Mouse (Mus musculus) frontal cortex, postnatal 14 days (tissue): Measurements from ENCODE around the gene Dppa2.
"Not testable (repeated sequence)": the region's sequence is repeated elsewhere in the genome, so short reads cannot be mapped to it uniquely, and the experiment has no call there.

ENCODE experiments used
- DNase-seq, 2 experiments: peaks; one replicate each; pipeline ENCODE4 v3.0.0; 2022; ENCODE audit warnings: low spot score in 2 of 2

The Dppa2 gene

DNA sequence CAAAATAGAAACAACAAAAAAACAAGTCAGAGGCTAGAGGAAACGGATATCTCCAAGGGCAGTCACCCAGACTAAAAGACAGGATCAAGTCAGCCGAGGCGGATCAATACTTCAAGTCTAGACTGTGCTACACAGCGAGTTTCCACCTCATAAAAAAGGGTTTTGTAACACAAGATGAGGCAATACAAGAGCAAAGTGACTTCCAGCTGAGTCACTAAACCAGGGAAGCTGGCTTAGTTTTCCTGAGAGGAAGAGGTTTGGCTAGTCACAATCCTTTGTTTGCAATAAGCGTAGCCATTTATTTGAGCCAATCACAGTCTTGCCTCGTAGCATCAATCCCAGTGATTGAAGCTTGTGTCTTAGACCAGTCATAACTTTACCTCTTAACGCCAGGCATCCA, at the start of gene Dppa2:
TSS of gene Dppa2 (plus strand) at position 400 of the 400 bp plus-strand sequence.
- no peak for DNase-seq

DNA sequence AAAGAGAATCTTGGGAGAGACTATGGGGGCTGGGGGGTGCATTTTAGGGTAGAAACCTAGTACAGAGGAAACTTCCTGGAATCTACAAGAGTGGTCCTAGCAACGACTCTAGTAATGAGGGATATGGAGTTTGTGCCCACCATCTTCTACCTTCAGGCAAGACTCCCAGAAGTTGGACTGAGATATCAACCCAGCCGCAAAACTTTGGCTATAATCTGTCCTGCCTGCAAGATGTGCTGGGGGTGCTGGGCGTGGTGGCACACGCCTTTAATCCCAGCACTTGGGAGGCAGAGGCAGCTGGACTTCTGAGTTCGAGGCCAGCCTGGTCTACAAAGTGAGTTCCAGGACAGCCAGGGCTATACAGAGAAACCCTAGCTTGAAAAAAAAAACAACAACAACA, 49.1 kb upstream of the Dppa2 start:
- no peak for DNase-seq

DNA sequence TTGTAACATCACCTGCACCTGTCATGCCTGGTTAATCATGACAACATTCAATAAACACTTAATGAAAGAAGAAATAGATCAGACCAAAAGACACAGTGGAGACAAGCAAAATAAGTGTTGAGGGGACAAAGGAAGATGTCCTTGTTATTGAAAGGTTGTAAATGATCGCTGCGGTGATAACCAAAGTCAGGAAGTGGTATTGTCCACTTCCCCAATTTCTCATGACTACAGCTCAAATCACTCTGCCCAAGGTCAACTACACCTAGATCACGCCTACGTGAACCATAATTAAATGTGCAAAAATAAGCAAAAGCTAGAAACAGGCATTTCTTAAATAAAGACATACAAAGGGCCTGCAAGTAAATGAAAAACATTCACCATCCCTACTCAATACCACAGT, 44.2 kb upstream of the Dppa2 start:
- no peak for DNase-seq

GRCm38 (mm10) chr16:48262901-48263300, 40.8 kb upstream of the Dppa2 start:
- no peak for DNase-seq

- no peak for DNase-seq
Observed at GRCm38 (mm10) chr16:48265856-48266255, 37.9 kb upstream of the Dppa2 start.

DNA sequence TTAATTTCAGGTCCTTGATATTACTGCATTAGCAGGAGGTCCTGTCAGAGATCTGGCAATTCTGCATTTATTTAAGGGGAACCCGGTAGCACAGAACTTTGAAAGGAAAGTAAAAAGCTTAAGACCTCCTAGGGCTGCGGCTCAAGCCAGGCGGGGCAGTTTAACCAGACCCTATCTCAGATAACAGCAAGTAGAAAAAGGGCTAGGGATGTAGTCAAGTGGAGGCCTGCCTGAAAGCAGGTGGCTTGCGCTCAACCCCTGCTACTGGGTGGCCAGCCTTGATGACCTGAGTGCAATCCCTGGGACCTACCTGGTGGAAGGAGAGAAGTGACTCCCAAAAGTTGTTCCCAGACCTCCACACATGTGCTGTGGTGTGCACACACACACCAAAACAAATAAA, 26.8 kb upstream of the Dppa2 start:
- DNase-seq, result no peak

DNA sequence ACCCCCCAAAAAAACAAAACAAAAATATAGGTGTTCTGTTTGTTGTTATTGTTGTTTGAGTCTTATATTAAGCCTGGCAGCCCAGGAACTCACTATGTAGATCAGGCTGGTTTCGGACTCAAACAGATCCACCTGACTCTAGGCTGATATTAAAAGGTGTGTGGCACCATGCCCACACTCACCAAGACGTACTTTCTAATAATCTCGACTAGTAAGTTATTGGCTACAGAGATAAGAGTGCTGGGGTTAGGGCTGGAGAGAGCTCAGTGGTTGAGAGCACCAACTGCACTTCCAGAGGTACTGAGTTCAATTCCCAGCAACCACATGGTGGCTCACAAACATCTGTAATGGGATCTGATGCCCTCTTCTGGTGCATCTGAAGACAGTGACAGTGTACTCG, 22.8 kb upstream of the Dppa2 start:
- no peak for DNase-seq

DNA sequence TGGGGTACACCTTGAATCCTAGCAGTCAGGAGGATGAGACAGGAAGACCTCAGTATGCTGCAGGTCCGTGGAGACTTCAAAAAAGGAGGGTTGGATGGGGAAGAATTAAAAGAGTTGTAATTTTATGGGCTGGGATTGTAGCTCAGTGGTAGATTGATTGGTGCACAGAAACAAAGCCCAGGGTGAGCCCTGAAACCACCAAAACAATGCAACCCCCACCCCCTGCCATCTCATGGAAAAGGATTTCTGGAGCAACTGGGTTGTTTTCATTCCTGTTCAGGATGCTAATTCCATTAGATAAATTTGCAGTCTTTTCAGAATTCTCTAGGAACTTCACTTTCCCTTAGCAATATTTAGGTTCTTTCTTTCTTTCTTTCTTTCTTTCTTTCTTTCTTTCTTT, 20.9 kb upstream of the Dppa2 start:
- DNase-seq, result no peak

DNA sequence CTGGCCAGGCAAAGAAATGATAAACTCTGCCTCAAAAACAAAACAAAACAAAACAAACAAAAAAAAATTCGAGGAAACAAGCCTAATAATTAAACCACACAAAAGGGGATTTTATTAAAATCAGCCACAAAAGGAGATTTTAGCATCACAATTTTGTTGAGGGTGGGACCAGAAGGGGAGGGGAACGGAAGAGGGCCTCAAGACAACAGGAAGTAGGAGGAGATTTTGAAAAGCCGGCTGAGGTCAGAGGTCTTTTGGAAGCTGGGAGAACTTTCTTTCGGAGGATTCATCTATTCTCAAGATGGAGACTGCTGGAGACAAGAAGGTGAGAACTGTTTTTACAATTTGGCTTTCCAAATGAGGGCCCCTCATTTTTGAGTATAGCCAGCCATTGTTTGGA, 20.2 kb upstream of the Dppa2 start, which contains the start of gene Dppa4:
TSS of gene Dppa4 (plus strand) at position 217 of the 400 bp plus-strand sequence.
- DNase-seq, result no peak

- no peak for DNase-seq
Observed at GRCm38 (mm10) chr16:48285517-48285916, 18.2 kb upstream of the Dppa2 start.

DNA sequence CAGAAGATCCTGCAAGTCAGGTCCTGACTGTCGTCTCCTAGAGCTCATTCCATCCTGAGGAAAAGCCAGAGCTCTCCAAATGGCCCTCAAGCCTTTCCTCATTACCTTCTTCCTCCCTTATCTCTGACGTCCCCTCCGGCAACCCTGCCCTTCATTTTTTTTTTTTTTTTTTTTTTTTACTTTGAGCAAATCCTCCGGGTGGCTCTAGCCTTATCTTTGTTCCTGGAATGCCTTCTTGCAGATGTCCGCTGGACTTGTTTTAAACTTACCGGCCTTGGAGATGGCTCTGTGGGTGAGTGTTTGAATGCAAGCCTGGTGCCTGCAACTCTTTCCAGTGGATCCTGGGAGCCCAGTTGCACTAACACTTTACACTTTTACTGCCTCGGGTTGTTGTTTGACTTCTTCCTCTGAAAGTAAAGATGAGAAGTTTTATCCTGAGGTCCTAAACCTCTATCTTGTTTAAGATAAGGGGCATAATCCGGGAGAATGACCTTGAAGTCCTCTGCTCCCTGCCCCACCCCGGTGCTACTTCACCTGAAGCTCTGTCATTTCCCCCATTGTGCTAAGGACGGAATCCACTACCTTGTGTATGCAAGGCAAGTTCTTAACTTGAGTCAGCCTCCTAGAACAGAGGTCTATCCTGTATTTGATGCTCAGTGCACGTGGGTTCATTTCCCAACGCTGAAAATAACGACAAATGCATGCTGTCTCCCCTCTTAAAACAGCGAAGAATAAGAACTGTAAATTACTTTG, 6.1 kb upstream of the Dppa2 start:
- no peak for DNase-seq

DNA sequence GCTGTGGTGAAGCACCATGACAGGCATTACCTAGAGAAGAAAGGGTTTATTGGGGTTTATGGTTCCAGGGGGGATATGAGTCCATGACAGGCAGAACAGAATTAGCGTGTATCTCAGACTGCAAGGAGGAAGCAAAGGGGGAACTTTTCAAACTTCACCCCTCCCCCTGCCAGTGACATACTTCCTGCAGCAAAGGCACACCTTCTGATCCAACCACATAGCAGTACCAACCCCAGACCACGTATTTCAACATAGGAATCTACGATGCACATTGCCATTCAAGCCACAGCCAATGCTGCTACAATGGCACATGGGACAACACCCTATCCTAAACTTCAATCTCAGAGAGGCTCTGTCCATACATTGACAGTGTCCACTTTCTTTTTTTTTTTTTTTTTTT, 3.8 kb upstream of the Dppa2 start:
- DNase-seq, result no peak

DNA sequence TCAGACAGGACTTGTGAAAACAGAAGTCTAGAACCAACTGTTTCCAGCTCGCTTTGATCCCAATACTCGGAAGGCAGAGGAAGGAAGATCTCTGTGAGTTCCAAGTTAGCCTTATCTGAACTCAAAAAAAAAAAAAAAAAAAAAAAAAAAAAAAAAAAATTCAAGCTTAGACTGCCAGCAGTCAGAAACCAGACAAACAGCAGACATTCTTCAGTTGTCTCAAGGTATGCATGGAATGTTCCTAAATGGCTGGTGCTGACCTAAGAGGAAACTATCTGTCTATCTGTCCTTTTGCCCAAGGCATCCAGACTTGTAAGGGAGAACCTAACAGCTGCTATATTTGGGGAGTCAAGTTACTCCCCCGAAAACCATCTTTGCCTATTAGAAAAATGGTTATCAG, 275 bp downstream of the Dppa2 start:
- DNase-seq, result no peak

DNA sequence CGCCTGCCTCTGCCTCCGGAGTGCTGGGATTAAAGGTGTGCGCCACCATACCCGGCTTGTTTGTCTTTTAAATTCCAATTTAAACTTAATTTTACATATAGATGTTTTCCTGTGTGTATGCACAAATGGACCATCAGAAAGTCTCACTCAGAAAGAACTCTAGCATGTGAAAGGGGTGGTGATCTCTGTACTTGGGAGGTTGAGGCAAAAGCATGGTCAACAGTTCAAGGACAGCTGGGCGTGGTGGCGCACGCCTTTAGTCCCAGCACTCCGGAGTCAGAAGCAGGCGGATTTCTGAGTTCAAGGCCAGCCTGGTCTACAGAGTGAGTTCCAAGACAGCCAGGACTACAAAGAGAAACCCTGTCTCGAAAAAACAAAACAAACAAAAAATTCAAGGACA, 5.2 kb downstream of the Dppa2 start:
- DNase-seq, result not testable (repeated sequence)

- no peak for DNase-seq
Observed at GRCm38 (mm10) chr16:48309912-48310630, 6.4 kb downstream of the Dppa2 start.

- no peak for DNase-seq
Observed at GRCm38 (mm10) chr16:48315294-48315693, 11.6 kb downstream of the Dppa2 start.

- DNase-seq, result no peak
Observed at GRCm38 (mm10) chr16:48320781-48321180, 17.1 kb downstream of the Dppa2 start.

GRCm38 (mm10) chr16:48323133-48323532, 19.4 kb downstream of the Dppa2 start:
- no peak for DNase-seq

DNA sequence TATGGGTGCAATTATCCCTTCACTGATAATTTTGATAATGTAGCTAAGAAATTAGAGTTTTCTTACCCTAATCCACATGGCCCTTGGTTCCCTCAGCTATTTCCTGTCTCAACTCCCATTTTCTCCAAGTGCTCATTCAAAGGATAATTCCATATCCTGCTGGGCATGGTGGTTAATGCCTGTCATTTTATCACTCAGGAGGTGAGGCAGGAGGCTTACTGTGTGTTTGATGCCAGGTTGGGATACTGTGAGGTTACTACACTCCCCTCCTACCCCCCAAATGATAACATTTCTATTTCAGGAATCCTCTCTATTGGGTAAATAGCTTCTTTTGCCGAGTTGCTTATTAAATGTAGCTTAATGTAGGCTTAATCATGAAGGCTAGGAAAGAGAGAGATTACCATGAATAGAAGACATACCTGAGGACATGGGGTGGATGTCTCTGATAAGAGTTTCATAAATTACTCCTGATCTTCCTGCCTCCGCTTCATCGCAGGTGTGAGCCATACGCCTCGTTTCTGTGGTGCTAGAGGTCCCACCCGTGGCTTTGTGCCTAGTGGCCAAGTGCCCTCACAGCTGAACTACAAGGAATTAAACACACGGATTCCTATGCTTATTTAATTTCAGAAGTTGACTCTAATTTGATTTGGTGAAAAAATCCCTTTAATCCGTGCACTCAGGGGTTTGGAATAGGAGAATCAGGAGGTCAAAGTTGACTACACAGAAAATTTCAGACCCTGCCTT, 20.1 kb downstream of the Dppa2 start:
- no peak for DNase-seq

DNA sequence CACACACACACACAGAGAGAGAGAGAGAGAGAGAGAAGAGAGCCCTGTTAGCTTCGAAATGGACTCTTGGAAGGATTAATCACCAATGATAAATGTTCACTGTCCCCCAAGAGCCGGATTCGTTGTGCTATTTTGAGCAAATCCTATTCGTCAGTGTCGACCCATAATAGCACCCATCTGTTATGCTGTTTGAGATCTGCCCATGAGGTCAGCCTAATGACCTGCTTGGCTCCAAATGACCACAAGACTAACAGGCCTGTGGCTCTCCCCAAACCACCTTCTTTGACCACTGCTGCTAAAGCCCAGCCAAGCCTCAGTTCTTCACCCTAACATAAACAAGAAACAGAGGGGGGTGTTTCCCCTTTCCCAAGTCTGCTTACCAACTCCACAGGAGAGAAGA, 23.2 kb downstream of the Dppa2 start:
- no peak for DNase-seq

DNA sequence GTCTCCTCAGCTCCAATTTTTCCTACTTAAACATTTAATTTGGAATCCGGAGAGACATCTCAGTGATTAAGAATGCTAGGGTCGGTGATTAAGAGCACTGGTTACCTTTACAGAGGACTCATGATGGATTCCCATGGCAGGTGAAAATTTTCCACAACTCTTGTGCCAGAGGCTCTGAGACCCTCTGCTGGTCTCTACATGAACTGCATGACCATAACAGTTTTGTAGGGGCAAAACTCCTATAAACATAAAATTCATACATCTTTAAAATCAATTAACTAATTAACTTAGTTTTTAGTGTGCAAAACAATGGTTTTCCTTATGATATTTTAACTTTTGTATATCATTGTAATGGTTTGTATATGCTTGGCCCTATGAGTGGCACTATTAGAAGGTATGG, 24.7 kb downstream of the Dppa2 start:
- no peak for DNase-seq

DNA sequence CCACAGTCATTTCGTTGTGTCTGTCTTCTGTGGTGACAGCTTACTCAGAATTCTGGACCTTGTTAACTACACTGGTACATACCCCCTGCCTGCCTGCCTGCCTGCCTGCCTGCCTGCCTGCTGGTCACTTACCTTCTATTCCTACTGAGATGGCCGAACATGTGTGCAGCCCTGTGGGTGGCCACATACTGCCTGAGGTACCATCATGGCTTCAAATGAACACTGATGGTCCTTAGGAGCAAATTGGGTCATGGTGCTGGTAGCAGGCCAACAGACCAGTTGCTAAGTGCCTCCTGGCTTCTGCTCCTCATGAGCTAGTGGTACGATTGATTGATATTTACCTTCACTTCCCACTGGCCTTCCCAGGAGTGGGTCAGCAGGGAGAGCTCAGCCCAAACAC, 28.1 kb downstream of the Dppa2 start:
- DNase-seq, result no peak

GRCm38 (mm10) chr16:48335326-48335725, 31.6 kb downstream of the Dppa2 start:
- no peak for DNase-seq
